Mouse (Mus musculus) MEL-GATA-1-ER (cell line): ENCODE measurements at regions not wholly inside any gene's neighbourhood (a gene's known extent, or its start where the extent isn't known, plus 50 kb on each side); places are given as distances from the start of the nearest gene placed in this dataset.

Source experiments
- DNase-seq: peaks from one replicate; pipeline ENCODE4 v3.0.0-alpha.2; 2012; ENCODE audit warnings: low read depth; ENCODE audit errors: extremely low read depth

- DNase-seq = no peak
Measured at GRCm38 (mm10) chr4:47870010-47870637, 174.8 kb upstream of the Nr4a3 start.

- no peak for DNase-seq
Measured at GRCm38 (mm10) chr4:47870638-47871019, 174.3 kb upstream of the Nr4a3 start.

GRCm38 (mm10) chr4:47881560-47881959 lies 163.4 kb upstream of the Nr4a3 start:
- no peak for DNase-seq

- DNase-seq = no peak
Measured at GRCm38 (mm10) chr4:47882076-47882475, 162.9 kb upstream of the Nr4a3 start.

- no peak for DNase-seq
Measured at GRCm38 (mm10) chr4:47899579-47899978, 145.4 kb upstream of the Nr4a3 start.

GRCm38 (mm10) chr4:47902749-47903148 lies 142.2 kb upstream of the Nr4a3 start:
- DNase-seq = no peak

GRCm38 (mm10) chr4:47912259-47912658 lies 132.7 kb upstream of the Nr4a3 start:
- no peak for DNase-seq

GRCm38 (mm10) chr4:47919576-47919975 lies 125.4 kb upstream of the Nr4a3 start:
- no peak for DNase-seq

- DNase-seq = no peak
Measured at GRCm38 (mm10) chr4:47931464-47931863, 113.5 kb upstream of the Nr4a3 start.

- no peak for DNase-seq
Measured at GRCm38 (mm10) chr4:47933526-47933925, 111.4 kb upstream of the Nr4a3 start.

- DNase-seq = no peak
Measured at GRCm38 (mm10) chr4:47935547-47935946, 109.4 kb upstream of the Nr4a3 start.

- no peak for DNase-seq
Measured at GRCm38 (mm10) chr4:47936470-47937125, 108.4 kb upstream of the Nr4a3 start.

GRCm38 (mm10) chr4:47947869-47948573 lies 96.9 kb upstream of the Nr4a3 start:
- DNase-seq = no peak

GRCm38 (mm10) chr4:47948789-47949188 lies 96.2 kb upstream of the Nr4a3 start:
- peak; percentile 42 for DNase-seq

GRCm38 (mm10) chr4:47954576-47955305 lies 90.2 kb upstream of the Nr4a3 start:
- DNase-seq = no peak

- no peak for DNase-seq
Measured at GRCm38 (mm10) chr4:47964630-47965029, 80.3 kb upstream of the Nr4a3 start.

GRCm38 (mm10) chr4:47971861-47972260 lies 73.1 kb upstream of the Nr4a3 start:
- no peak for DNase-seq

GRCm38 (mm10) chr4:47979579-47980313 lies 65.2 kb upstream of the Nr4a3 start:
- DNase-seq = no peak
